Mouse (Mus musculus) left cerebral cortex, adult 2 months (tissue): Measurements from ENCODE around the gene Nptn. TPM values are rescaled to one million over a fixed set of nuclear protein-coding genes. Genes with fewer than 3 reads are reported as not detected.

ENCODE experiments used
- DNase-seq, 2 experiments: peaks; one replicate each; pipeline ENCODE4 v3.0.0; 2021 to 2022; ENCODE audit warnings: low spot score in 2 of 2, mixed read lengths in 1 of 2; ENCODE audit errors: extremely low spot score in 1 of 2
- H3K27ac ChIP-seq: fragments of 200-600 bp; 2 replicates; pipeline ENCODE4 v1.8.1; 2022
- H3K4me3 ChIP-seq: fragments of 200-600 bp; 2 replicates; pipeline ENCODE4 v1.8.1; 2022
- CTCF ChIP-seq: fragments of 200-600 bp; IDR thresholded peaks from 2 replicates; pipeline ENCODE4 v1.8.1; 2022; ENCODE audit warnings: antibody characterized with exemption, mild to moderate bottlenecking, moderate library complexity
- intact Hi-C: fragments of 180-260 bp; cut with DNase I; formaldehyde crosslinking; loops from one replicate; pipeline ENCODE4 v1.15.1; 2025
- total RNA-seq, 2 experiments: library from RNA; stranded (reverse); gene quantifications; 2 replicates each; pipeline ENCODE4 v1.2.3; 2021

The Nptn gene
- total RNA-seq, 2 experiments from 2014 or later: 951 to 958 TPM

DNA sequence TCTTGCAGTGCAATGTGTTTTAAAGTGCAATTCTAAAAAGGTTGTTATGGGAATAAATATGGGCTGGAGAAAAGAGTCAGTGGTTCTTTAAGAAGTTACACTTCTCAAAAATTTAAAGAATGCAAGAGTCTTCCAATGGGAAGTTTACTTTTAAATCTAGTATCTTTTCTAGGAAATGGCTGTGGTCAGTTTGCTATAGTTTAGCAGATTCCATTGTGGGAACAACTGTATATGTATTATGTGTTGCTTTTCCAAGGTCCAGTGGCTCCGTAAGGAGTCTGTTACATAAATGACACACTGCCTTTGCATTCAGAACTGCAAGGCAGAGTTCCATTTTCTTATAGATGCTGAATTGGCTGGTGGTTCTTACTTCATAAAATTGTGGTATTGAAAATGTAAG lies 41.0 kb downstream of the Nptn start:
- no peak overlapping the region for H3K27ac ChIP-seq
- intact Hi-C loops: no loop called here
- no peak for TF ChIP-seq CTCF
- H3K4me3 ChIP-seq: no peak overlapping the region
- no peak for DNase-seq

DNA sequence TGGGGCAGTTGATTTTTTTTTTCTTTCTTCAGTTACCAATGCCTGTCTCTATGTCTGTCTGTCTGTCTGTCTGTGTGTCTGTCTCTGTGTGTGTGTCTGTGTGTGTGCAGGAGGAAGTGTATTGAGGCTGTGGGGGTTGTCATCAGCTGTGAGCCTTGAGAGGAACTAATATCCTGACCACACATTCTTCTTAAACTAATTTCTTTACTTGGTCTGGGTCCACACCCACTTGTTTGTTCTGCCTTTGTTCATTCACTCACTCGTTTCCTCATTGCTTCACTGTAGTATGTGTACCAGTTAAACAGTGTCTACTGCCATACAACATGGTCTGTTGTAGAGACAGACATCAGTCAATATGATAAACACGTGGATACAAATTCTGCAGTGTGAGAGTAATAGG lies 45.2 kb downstream of the Nptn start:
- Histone ChIP-seq H3K27ac (no peak overlapping the region), H3K4me3 (no peak overlapping the region)
- no peak for DNase-seq
- no peak for TF ChIP-seq CTCF
- intact Hi-C loops: loop anchor here (5.0 kb wide), 1 partner anchor 90 kb away; no protein-coding TSS in a partner anchor

DNA sequence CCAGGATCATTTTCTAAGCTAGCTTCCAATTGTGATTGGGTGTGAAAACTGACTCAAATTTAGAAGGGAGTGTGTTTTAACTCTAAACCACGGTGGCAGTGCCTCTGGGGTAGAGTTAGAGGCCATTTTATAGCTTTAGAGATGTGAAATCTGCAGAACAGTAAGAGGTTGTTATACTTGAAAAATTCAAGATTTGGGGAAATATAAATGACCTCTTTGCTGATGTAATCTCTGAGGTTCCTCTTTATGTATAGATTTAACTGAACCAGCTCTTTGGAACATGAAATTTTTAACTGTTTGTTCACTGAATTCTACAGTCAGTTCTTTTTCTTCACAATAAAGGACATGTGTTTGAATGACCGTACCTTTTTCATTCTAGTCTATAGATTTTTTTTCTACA lies 48.4 kb downstream of the Nptn start:
- intact Hi-C loops: no loop called here
- TF ChIP-seq CTCF: no peak
- Histone ChIP-seq H3K27ac (no peak overlapping the region), H3K4me3 (no peak overlapping the region)
- DNase-seq: no peak

DNA sequence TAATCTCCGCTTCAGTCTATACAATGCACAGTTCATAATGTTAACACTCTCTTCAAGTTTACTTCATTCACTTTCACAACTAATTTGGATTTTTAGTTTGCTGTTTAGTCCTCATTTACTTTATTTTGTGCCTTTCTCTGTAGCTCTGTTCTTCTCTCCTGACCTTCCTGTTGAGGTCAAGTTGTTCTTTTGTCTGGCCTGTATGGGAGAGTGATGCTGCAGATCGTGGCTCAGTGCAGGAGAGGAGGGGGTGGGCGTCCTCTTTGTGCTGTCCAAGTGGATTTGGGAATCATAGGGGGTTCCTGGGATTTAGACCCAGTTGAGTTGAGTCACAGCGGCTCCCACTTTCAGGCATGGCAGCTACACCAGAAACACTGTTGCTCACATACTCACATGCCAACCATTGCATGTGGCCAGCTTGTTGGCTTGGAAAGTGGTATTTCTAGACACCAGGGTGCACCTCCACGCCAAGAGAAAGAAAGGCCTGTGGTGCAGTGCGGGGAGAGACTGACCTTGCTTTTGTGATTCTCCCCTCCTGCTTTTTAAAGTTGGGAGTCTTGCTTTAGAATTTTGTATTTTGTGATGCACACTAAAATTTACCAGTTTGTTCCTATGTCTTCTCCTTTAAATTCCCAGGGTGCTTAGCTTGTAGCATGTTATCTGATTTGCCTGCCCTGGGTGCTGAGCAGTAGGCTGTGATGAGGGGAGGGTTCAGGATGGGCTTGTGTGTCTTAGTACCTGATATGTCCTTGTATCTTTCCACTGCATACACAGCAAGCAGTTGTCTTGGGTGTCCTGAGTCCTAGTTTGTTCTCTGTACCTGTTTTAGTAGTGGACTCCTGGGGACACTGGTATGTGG lies 66.6 kb downstream of the Nptn start:
- DNase-seq: no peak
- TF ChIP-seq CTCF: no peak
- Histone ChIP-seq H3K27ac (no peak overlapping the region), H3K4me3 (no peak overlapping the region)
- intact Hi-C loops: no loop called here

DNA sequence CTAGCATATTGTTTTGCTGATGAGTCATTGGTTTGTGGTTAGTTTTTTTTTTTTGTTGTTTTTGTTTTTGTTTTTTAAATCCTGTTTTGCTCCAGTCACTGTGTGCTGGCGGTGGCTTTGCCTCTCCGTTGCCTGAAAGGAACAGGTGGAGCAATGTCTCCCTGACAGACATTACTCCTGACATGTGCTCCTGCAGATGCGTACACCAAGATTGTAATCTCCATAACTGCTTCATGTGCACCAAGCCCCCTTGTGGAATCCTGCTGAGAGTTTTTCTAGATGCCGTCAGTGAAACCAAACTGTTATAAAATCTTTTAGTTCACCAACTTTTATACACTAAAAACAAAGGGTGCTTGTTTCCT lies 67.2 kb downstream of the Nptn start:
- intact Hi-C loops: no loop called here
- Histone ChIP-seq H3K4me3 (no peak overlapping the region), H3K27ac (no peak overlapping the region)
- no peak; the same call in 1 of the 2 replicates for TF ChIP-seq CTCF
- DNase-seq: no peak

DNA sequence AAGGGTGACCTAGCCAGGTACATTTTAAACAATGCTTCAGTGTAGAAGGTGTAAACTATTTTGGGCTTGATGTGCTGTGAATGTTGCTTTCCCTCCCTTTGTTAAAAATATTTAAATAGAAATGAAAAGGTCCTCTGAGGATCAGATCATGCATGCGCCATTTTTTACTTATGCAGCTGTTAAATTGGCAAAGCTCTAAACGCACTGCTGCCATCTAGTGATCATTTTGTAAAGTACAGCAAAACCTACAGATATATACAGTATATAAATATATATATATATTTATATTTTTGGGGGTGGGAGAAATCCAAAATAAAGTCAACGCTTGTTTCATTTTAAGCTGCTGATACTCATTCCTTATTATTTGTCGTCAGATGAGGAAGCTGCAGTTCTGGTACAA lies 70.0 kb downstream of the Nptn start:
- DNase-seq: no peak
- peak; percentile 77 for TF ChIP-seq CTCF
- Histone ChIP-seq H3K4me3 (no peak overlapping the region), H3K27ac (no peak overlapping the region)
- intact Hi-C loops: loop anchor here (1.0 kb wide), 2 partner anchors 74 to 112 kb away; no protein-coding TSS in a partner anchor

DNA sequence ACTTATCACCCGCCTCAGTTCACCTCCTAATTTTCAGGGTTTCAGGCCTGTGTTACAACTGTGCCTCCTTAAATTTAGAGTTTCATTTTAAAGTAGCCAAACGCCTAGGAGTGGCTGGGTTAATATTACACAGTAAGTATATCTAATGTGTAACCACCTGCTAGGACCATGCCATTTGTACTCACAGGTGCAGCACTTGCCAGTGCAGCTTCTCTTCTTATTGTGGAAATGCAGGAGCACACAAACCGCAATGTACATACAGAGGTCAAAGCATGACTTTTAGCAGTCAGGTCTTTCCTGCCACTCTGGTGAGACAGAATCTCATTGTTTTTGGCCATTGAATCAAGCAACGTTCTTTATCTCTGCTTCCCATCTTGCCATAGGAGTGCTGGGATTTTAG lies 72.5 kb downstream of the Nptn start:
- H3K27ac ChIP-seq: no peak overlapping the region
- no peak overlapping the region for H3K4me3 ChIP-seq
- intact Hi-C loops: no loop called here
- no peak for DNase-seq
- no peak for TF ChIP-seq CTCF

DNA sequence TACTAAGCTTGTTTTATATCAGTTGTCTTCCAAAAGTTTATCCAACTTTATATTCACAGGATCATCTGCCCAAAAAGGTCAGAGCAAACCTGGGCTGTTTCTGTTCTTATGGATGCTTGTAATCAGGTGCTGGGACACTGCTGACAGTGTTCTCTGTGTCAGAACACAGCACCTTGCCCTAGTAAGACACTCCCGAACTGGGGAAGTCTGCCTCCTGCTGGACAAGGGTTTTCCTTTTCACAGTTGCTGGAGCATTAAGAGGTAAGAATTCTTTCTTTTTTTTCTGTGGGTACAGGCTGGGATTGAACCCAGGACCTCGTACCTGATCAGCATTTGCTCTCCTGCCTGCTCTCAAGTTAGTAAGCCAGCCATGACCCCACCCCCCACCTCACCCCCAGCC lies 74.4 kb downstream of the Nptn start:
- no peak overlapping the region for H3K4me3 ChIP-seq
- TF ChIP-seq CTCF: peak; percentile 41
- intact Hi-C loops: no loop called here
- no peak for DNase-seq
- no peak overlapping the region for H3K27ac ChIP-seq

DNA sequence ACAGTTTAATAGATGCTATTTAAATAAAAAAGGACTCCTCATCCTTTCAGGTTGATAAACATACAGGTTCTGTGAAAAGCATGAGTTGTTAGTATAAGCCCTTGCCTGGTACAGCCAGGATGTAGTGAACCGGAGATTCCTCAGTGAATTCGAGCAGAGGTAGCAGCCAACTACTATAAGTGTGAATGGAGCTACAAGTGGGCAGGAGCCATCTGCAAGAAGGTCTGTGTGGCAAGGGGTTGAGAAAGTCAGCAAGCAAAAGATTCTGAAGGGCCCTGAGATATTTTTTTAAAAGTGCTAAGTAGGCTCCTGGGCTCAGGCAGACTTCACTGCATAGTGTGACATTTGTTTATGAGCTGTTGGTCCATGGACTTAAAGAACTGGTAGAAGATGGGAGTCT lies 74.8 kb downstream of the Nptn start:
- intact Hi-C loops: no loop called here
- Histone ChIP-seq H3K27ac (no peak overlapping the region), H3K4me3 (no peak overlapping the region)
- TF ChIP-seq CTCF: no peak
- no peak for DNase-seq

DNA sequence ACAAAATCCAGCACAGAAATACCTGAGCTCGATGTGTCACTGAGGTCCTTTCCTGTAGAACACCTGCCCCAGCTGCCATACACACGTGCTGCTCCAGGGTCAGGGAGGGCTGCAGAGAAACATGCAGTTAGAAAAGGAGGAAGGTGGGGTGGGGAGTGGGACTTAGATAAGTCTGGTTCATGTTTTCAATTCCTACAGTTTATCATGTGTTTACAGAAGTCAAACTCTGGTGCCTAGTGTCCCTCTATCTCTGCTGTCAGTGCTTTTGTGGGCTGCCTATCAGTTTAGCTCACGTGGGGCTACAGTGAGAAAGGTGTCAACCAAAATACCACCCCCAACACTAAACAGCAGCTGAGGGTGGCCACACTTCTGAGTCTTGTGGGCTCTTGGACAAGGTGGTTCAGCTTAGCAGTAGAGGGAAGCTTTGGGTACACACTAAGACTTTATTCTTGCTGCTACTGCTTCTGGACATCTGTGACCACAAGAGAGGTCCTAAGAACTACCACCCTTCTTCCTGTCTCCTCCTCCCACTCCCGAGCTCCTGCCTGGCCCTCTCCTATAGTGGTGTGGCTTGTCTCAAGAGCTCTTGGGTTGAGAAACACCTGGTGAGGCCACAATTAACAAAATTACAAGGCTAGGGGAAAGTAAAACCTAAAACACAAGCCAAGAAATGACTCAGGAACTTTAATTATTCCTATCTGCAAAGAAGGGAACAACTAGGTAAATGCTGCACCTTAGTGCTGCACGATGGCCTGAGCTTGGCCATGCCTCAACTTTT lies 75.9 kb downstream of the Nptn start:
- H3K4me3 ChIP-seq: no peak overlapping the region
- no peak for TF ChIP-seq CTCF
- intact Hi-C loops: no loop called here

DNA sequence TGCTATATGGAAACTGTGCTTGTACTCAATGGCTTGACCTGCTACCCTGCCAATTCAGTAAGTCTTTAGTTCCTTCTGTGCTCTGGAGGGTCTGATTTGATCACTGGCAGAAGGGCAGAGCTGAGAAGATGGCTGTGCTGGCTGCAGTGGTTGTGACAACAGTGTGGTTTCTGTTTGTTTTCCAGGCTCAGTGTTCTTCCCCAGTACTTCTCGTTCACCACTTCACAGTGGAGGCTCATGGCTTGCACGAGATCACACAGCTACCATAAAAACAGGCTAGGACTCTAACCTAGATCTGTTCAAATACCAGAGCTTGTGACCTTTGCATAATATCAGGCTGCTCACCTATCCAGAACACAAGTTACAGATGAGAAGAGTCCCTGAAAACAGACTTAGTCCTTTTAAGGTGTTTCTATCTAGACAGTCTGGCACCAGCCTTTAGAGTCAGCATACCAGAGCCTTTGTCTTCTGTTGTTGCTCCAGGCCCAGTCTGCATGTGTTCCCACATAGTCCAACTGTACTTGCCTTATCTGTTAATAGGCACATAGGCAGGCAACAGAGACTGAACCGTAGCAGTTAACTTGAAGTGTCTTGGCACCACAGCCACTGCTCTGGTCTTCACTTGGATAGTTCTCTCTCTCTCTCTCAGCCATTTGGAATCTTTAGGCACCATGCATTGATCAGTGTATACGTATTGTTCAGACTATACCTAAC lies 76.7 kb downstream of the Nptn start:
- TF ChIP-seq CTCF: no peak
- DNase-seq: no peak
- Histone ChIP-seq H3K4me3 (no peak overlapping the region), H3K27ac (no peak overlapping the region)
- intact Hi-C loops: no loop called here

More for the DNA sequence above, 75.9 kb downstream of the Nptn start:
- no peak for DNase-seq
- H3K27ac ChIP-seq: no peak overlapping the region

DNA sequence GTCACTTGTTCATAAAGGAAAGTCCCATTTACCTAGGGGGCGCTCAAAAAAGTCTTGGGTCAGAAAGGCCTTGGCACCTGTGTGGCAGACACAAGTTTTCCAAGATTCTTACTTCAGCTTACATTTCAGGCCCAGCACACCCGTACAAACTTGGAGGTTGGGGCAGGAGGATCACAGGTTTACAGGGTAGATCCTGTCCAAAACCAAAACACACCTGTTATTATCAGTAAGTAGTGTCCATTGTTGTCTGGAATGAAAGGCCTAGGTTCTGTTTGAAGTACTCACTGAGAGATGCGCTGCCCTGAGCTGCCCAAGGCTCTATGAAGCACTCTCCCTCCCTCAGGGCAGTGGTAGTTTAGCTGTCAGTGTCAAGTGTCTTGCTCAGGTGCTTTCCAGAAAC lies 77.3 kb downstream of the Nptn start:
- DNase-seq: no peak
- Histone ChIP-seq H3K4me3 (no peak overlapping the region), H3K27ac (no peak overlapping the region)
- intact Hi-C loops: no loop called here
- no peak for TF ChIP-seq CTCF
